Mouse (Mus musculus) CD8-positive naive resting alpha-beta T cell, adult 57 days (primary cell): ENCODE results near the gene 4930555G01Rik. TPM values are rescaled to one million over a fixed set of nuclear protein-coding genes. Genes with fewer than 3 reads are reported as not detected.

ENCODE experiments used
- total RNA-seq: library from RNA; stranded (reverse); gene quantifications from one replicate; pipeline ENCODE4 v1.2.4, GENCODE M21; 2023

Gene 4930555G01Rik
- total RNA-seq: not detected

DNA sequence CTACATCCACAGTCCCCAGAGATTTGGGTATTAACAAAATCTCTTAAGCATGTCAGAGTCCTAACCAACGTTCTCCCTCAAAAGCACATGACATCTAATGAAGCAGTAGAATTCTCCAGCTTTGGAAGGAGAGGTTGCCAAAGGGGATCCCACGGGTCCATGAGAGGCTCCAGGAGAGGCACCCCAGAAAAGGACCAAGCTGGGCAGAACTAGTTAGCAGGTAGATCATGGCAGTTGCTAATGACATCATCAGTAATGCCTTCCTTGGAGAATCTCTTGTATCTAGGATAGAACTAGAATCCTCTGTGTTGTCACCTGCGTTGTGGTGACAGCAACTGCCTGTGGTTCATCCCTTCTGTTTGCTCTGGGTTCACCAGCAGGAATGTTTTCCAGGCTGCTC lies at the start of gene 4930555G01Rik:
Gene 4930555G01Rik, plus strand, starts transcription at position 301 of the 400 bp plus-strand sequence.

GRCm38 (mm10) chr14:5015591-5015990 lies 34.8 kb upstream of the 4930555G01Rik start, which contains the start of gene Gm3298:
Gene Gm3298, plus strand, starts transcription at chr14:5015891.

DNA sequence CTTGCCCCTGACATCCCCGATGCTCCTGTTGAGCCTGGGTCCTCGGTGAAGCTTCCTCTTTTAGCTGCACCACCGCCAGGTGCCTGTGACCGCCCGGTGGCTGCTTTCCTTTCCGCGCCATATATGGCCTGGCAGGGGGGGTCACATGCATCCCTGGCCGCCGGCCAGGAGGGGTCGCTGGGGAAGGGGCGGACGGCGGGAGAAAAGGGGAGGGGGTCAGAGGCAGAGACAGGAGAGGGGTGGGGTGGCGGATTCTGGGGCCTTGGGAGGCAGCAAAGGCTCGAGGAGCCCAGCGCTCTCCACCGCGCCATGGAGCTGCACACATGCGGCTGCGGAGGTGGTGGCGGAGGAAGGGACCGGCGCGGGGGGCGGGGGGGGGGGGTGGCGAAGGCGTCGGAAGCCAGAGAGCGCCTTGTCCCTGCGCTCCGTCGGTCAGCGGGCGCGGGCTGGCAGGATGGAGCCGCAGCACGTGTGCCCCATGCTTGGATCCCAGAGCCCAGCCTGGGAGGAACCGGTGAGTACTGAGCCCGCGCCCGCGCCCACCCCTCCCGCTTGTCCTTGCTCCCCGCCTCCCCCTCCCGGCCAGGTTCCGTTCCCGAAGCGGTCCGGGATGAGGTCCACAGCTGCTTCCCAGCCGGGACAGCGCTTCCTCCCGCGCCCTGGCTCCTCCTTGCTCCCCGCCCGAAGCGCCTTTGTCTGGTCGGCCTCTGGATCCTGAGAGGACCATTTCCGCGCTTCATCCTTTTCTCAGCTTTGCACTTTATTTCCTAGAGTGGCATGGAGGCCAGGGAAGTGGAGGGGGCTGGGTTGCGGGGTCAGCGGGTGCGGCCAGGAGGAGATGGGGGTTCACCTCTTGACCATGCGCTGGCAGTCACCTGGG lies 20.4 kb downstream of the 4930555G01Rik start, which contains the start of gene Gm8281:
Gene Gm8281, plus strand, starts transcription at position 430 of the 880 bp plus-strand sequence.

Other genes with a start within 250 kb of the 4930555G01Rik start
- gene Gm3269, start 212.5 kb upstream of the 4930555G01Rik start, total RNA-seq: not detected
- not detected for gene Gm3264, start 195.1 kb upstream of the 4930555G01Rik start, total RNA-seq
- gene Gm3278, start 158.2 kb upstream of the 4930555G01Rik start, total RNA-seq: not detected
- not detected for gene Gm8297, start 66.7 kb upstream of the 4930555G01Rik start, total RNA-seq
- gene Gm3298, start 34.7 kb upstream of the 4930555G01Rik start, total RNA-seq: not detected
- not detected for gene Gm8281, start 20.4 kb downstream of the 4930555G01Rik start, total RNA-seq
- not detected for gene Gm8279, start 80.9 kb downstream of the 4930555G01Rik start, total RNA-seq
- not detected for gene Gm3317, start 113.9 kb downstream of the 4930555G01Rik start, total RNA-seq
- gene Gm8271, start 135.2 kb downstream of the 4930555G01Rik start, total RNA-seq: not detected
- gene Gm3526, start 210.0 kb downstream of the 4930555G01Rik start, total RNA-seq: not detected